Mouse (Mus musculus) kidney, embryonic 15.5 days (tissue): ENCODE results near the gene 4933407L21Rik. TPM values are rescaled to one million over a fixed set of nuclear protein-coding genes. Genes with fewer than 3 reads are reported as not detected.

Source experiments
- ATAC-seq: fragments of 200-750 bp; cut with Nextera tagmentation; replicated peaks from 2 replicates; pipeline ENCODE4 v1.8.0; 2017; ENCODE audit warnings: moderate TSS enrichment; ENCODE audit not compliant: low FRiP score
- H3K27ac ChIP-seq: fragments of 300-500 bp; sonication (generic); 2 replicates; pipeline ENCODE4 v1.5.1; 2015; ENCODE audit warnings: mild to moderate bottlenecking, inconsistent platforms
- H3K27me3 ChIP-seq: fragments of 300-500 bp; sonication (generic); 2 replicates; pipeline ENCODE4 v1.6.1; 2015; ENCODE audit warnings: inconsistent platforms
- H3K36me3 ChIP-seq: fragments of 300-500 bp; sonication (generic); 2 replicates; pipeline ENCODE4 v1.6.1; 2015; ENCODE audit warnings: inconsistent platforms
- H3K4me1 ChIP-seq: fragments of 300-500 bp; sonication (generic); 2 replicates; pipeline ENCODE4 v1.6.1; 2015; ENCODE audit warnings: inconsistent platforms
- H3K4me2 ChIP-seq: fragments of 300-500 bp; sonication (generic); 2 replicates; pipeline ENCODE4 v1.6.1; 2015; ENCODE audit warnings: moderate library complexity, mild to moderate bottlenecking, inconsistent platforms
- H3K4me3 ChIP-seq: fragments of 300-500 bp; sonication (generic); replicated peaks from 2 replicates; pipeline ENCODE4 v1.5.1; 2015; ENCODE audit warnings: mild to moderate bottlenecking, inconsistent platforms
- H3K9ac ChIP-seq: fragments of 300-500 bp; sonication (generic); 2 replicates; pipeline ENCODE4 v1.6.1; 2015; ENCODE audit warnings: mild to moderate bottlenecking, inconsistent platforms
- H3K9me3 ChIP-seq: fragments of 300-500 bp; sonication (generic); replicated peaks from 2 replicates; pipeline ENCODE4 v1.6.1; 2016; ENCODE audit warnings: inconsistent platforms
- WGBS: fragments of 180-500 bp; shearing (Covaris S2); methylation state at CpG from one replicate; pipeline ENCODE4 v1.1.7; 2015; ENCODE audit warnings: mixed read lengths; 5-methylcytosine and 5-hydroxymethylcytosine counted together
- polyA plus RNA-seq: library from polyadenylated mRNA; unstranded; fragments of >200 nt; fragmentation: Nextera tagmentation; extraction: Ambion mirVana; gene quantifications from 2 replicates; pipeline ENCODE4 v1.2.1, GENCODE M21; 2015

4933407L21Rik gene
- polyA plus RNA-seq, 1 experiment from 2014 or later = 1.5 TPM

GRCm38 (mm10) chr1:85899388-85899761 is 28.9 kb upstream of the 4933407L21Rik start:
- Histone ChIP-seq H3K9me3 (no peaks in the 10 kb centered on the region), H3K9ac (no peak overlapping the region), H3K27me3 (no peaks in the 10 kb centered on the region), H3K4me2 (no peak overlapping the region), H3K36me3 (peaks cover 17% of the 10 kb centered on the region), H3K4me1 (peaks cover 79% of the 10 kb centered on the region), H3K27ac (peak overlapping the region; percentile 34), H3K4me3 (no peak overlapping the region)
- no peak for ATAC-seq

- no peak overlapping the region for H3K4me2 ChIP-seq
- peak overlapping the region; percentile 30; the same call in 1 of the 2 replicates for H3K9ac ChIP-seq
- H3K4me1 ChIP-seq = peaks cover 73% of the 10 kb centered on the region
- no peak overlapping the region for H3K4me3 ChIP-seq
- ATAC-seq = no peak
- WGBS = 43% methylated on average over 7 of the region's 7 CpGs
- H3K27me3 ChIP-seq = no peaks in the 10 kb centered on the region
- H3K27ac ChIP-seq = peak overlapping the region; percentile 34
- peaks cover 30% of the 10 kb centered on the region for H3K36me3 ChIP-seq
- H3K9me3 ChIP-seq = no peaks in the 10 kb centered on the region
Observed at GRCm38 (mm10) chr1:85900521-85901333, 27.6 kb upstream of the 4933407L21Rik start.

- Histone ChIP-seq H3K36me3 (peaks cover 39% of the 10 kb centered on the region), H3K4me2 (no peak overlapping the region), H3K4me1 (peaks cover 64% of the 10 kb centered on the region), H3K27me3 (no peaks in the 10 kb centered on the region), H3K9ac (no peak overlapping the region), H3K4me3 (no peak overlapping the region), H3K9me3 (no peaks in the 10 kb centered on the region), H3K27ac (peak overlapping the region; percentile 34)
- ATAC-seq = peak; percentile 22; the same call in 1 of the 2 replicates
- 42% methylated on average over 3 of the region's 3 CpGs for WGBS
Observed at GRCm38 (mm10) chr1:85901516-85902107, 26.7 kb upstream of the 4933407L21Rik start.

GRCm38 (mm10) chr1:85902108-85902561 is 26.1 kb upstream of the 4933407L21Rik start:
- Histone ChIP-seq H3K9me3 (no peaks in the 10 kb centered on the region), H3K9ac (no peak overlapping the region), H3K4me2 (no peak overlapping the region), H3K27me3 (no peaks in the 10 kb centered on the region), H3K4me1 (peaks cover 59% of the 10 kb centered on the region), H3K27ac (peak overlapping the region; percentile 34), H3K4me3 (no peak overlapping the region), H3K36me3 (peaks cover 44% of the 10 kb centered on the region)
- ATAC-seq = peak; percentile 40
- 17% methylated on average over 7 of the region's 7 CpGs for WGBS

GRCm38 (mm10) chr1:85906892-85907291 is 21.4 kb upstream of the 4933407L21Rik start:
- WGBS = 66% methylated on average over 12 of the region's 12 CpGs
- Histone ChIP-seq H3K9me3 (no peaks in the 10 kb centered on the region), H3K4me1 (peaks cover 11% of the 10 kb centered on the region), H3K27me3 (no peaks in the 10 kb centered on the region), H3K27ac (no peak overlapping the region), H3K9ac (no peak overlapping the region), H3K36me3 (peaks cover 75% of the 10 kb centered on the region), H3K4me3 (no peak overlapping the region), H3K4me2 (no peak overlapping the region)
- no peak for ATAC-seq

- H3K4me3 ChIP-seq = no peak overlapping the region
- peaks cover 63% of the 10 kb centered on the region for H3K36me3 ChIP-seq
- no peak overlapping the region for H3K9ac ChIP-seq
- no peak for ATAC-seq
- no peaks in the 10 kb centered on the region for H3K9me3 ChIP-seq
- H3K27me3 ChIP-seq = no peaks in the 10 kb centered on the region
- H3K4me1 ChIP-seq = no peaks in the 10 kb centered on the region
- WGBS = 41% methylated on average over 13 of the region's 13 CpGs
- no peak overlapping the region for H3K4me2 ChIP-seq
- peak overlapping the region; percentile 62; the same call in 1 of the 2 replicates for H3K27ac ChIP-seq
Observed at GRCm38 (mm10) chr1:85908754-85909590, 19.3 kb upstream of the 4933407L21Rik start.

GRCm38 (mm10) chr1:85913078-85913755 is 15.1 kb upstream of the 4933407L21Rik start:
- H3K9ac ChIP-seq = no peak overlapping the region

GRCm38 (mm10) chr1:85915890-85916289 is 12.4 kb upstream of the 4933407L21Rik start:
- Histone ChIP-seq H3K9me3 (no peaks in the 10 kb centered on the region), H3K9ac (no peak overlapping the region), H3K36me3 (0 out of 2 replicates have a peak, but pooled peaks cover 4% of the 10 kb centered on the region), H3K27ac (no peak overlapping the region), H3K4me2 (no peak overlapping the region), H3K4me3 (no peak overlapping the region), H3K27me3 (no peaks in the 10 kb centered on the region), H3K4me1 (0 out of 2 replicates have a peak, but pooled peaks cover 7% of the 10 kb centered on the region)
- ATAC-seq = no peak

More at GRCm38 (mm10) chr1:85913078-85913755, 15.1 kb upstream of the 4933407L21Rik start:
- H3K27me3 ChIP-seq = no peaks in the 10 kb centered on the region
- H3K36me3 ChIP-seq = peaks cover 20% of the 10 kb centered on the region
- H3K9me3 ChIP-seq = no peaks in the 10 kb centered on the region
- ATAC-seq = no peak
- H3K27ac ChIP-seq = no peak overlapping the region
- H3K4me2 ChIP-seq = no peak overlapping the region
- H3K4me3 ChIP-seq = no peak overlapping the region
- WGBS = 90% methylated on average over 7 of the region's 7 CpGs
- H3K4me1 ChIP-seq = 0 out of 2 replicates have a peak, but pooled peaks cover 4% of the 10 kb centered on the region

- Histone ChIP-seq H3K4me1 (0 out of 2 replicates have a peak, but pooled peaks cover 7% of the 10 kb centered on the region), H3K4me2 (no peak overlapping the region), H3K36me3 (no peaks in the 10 kb centered on the region), H3K4me3 (no peak overlapping the region), H3K9me3 (no peaks in the 10 kb centered on the region), H3K9ac (no peak overlapping the region), H3K27ac (no peak overlapping the region), H3K27me3 (no peaks in the 10 kb centered on the region)
- ATAC-seq = no peak
- 68% methylated on average over 4 of the region's 4 CpGs for WGBS
Observed at GRCm38 (mm10) chr1:85916830-85917450, 11.3 kb upstream of the 4933407L21Rik start.

GRCm38 (mm10) chr1:85919621-85920020 is 8.7 kb upstream of the 4933407L21Rik start:
- no peak overlapping the region for H3K4me2 ChIP-seq
- no peaks in the 10 kb centered on the region for H3K36me3 ChIP-seq
- H3K9me3 ChIP-seq = no peaks in the 10 kb centered on the region
- H3K9ac ChIP-seq = no peak overlapping the region
- 0 out of 2 replicates have a peak overlapping the region, but pooled peaks have one; percentile 9 for H3K27ac ChIP-seq
- no peaks in the 10 kb centered on the region for H3K27me3 ChIP-seq
- 0 out of 2 replicates have a peak, but pooled peaks cover 11% of the 10 kb centered on the region for H3K4me1 ChIP-seq
- WGBS = 36% methylated on average over 7 of the region's 7 CpGs
- 0 out of 2 replicates have a peak, but pooled peaks have one; percentile 58 for ATAC-seq
- H3K4me3 ChIP-seq = no peak overlapping the region

GRCm38 (mm10) chr1:85921725-85922124 is 6.6 kb upstream of the 4933407L21Rik start:
- no peaks in the 10 kb centered on the region for H3K9me3 ChIP-seq
- no peaks in the 10 kb centered on the region for H3K36me3 ChIP-seq
- no peak overlapping the region for H3K9ac ChIP-seq
- 0 out of 2 replicates have a peak, but pooled peaks cover 11% of the 10 kb centered on the region for H3K4me1 ChIP-seq
- no peak overlapping the region for H3K4me3 ChIP-seq
- H3K4me2 ChIP-seq = no peak overlapping the region
- no peaks in the 10 kb centered on the region for H3K27me3 ChIP-seq
- H3K27ac ChIP-seq = no peak overlapping the region
- ATAC-seq = no peak
- WGBS = 93% methylated on average over 7 of the region's 7 CpGs
